Mouse (Mus musculus) heart, embryonic 11.5 days (tissue): ENCODE measurements at regions not wholly inside any gene's neighbourhood (a gene's known extent, or its start where the extent isn't known, plus 50 kb on each side); places are given as distances from the start of the nearest gene placed in this dataset.

Experiments used
- ATAC-seq: fragments of 200-750 bp; cut with Nextera tagmentation; replicated peaks from 2 replicates; pipeline ENCODE4 v1.8.0; 2017; ENCODE audit warnings: moderate library complexity; ENCODE audit not compliant: insufficient number of reproducible peaks, low FRiP score, low TSS enrichment
- H3K27ac ChIP-seq: fragments of 300-500 bp; sonication (generic); 2 replicates; pipeline ENCODE4 v1.5.1; 2014; ENCODE audit warnings: mild to moderate bottlenecking, low read depth, low read length
- H3K27me3 ChIP-seq: fragments of 300-500 bp; sonication (generic); 2 replicates; pipeline ENCODE4 v1.6.1; 2014; ENCODE audit warnings: mild to moderate bottlenecking, low read length, mixed read lengths; ENCODE audit not compliant: control insufficient read depth, insufficient read depth
- H3K36me3 ChIP-seq: fragments of 300-500 bp; sonication (generic); 2 replicates; pipeline ENCODE4 v1.6.1; 2014; ENCODE audit warnings: mild to moderate bottlenecking, low read length, moderate library complexity, mixed read lengths; ENCODE audit not compliant: control insufficient read depth, insufficient read depth
- H3K4me1 ChIP-seq: fragments of 300-500 bp; sonication (generic); 2 replicates; pipeline ENCODE4 v1.6.1; 2014; ENCODE audit warnings: low read length; ENCODE audit not compliant: control insufficient read depth, insufficient read depth
- H3K4me2 ChIP-seq: fragments of 300-500 bp; sonication (generic); 2 replicates; pipeline ENCODE4 v1.6.1; 2014; ENCODE audit warnings: mild to moderate bottlenecking, moderate library complexity
- H3K4me3 ChIP-seq: fragments of 300-500 bp; sonication (generic); 2 replicates; pipeline ENCODE4 v1.5.1; 2014; ENCODE audit warnings: low read depth, low read length
- H3K9ac ChIP-seq: fragments of 300-500 bp; sonication (generic); 2 replicates; pipeline ENCODE4 v1.6.1; 2014; ENCODE audit warnings: mild to moderate bottlenecking, low read depth, low read length, moderate library complexity
- H3K9me3 ChIP-seq: fragments of 300-500 bp; sonication (generic); replicated peaks from 2 replicates; pipeline ENCODE4 v1.6.1; 2016; ENCODE audit warnings: low read length; ENCODE audit not compliant: control insufficient read depth
- WGBS: fragments of 180-500 bp; shearing (Covaris S2); extraction: QIAGEN DNeasy Blood & Tissue Kit; methylation state at CpG from one replicate; pipeline ENCODE4 v1.1.7; 2014; ENCODE audit not compliant: insufficient replicate concordance; 5-methylcytosine and 5-hydroxymethylcytosine counted together

GRCm38 (mm10) chr9:85414391-85414790, 87.2 kb upstream of the Tent5a start:
- Histone ChIP-seq H3K27me3 (no peaks in the 10 kb centered on the region), H3K9me3 (no peaks in the 10 kb centered on the region), H3K4me3 (no peak overlapping the region), H3K36me3 (no peaks in the 10 kb centered on the region), H3K4me1 (peaks cover 16% of the 10 kb centered on the region), H3K4me2 (no peak overlapping the region), H3K27ac (no peak overlapping the region), H3K9ac (no peak overlapping the region)
- WGBS: 55% methylated on average over 1 of the region's 1 CpGs
- no peak for ATAC-seq

- Histone ChIP-seq H3K9me3 (no peaks in the 10 kb centered on the region), H3K36me3 (no peaks in the 10 kb centered on the region), H3K4me2 (no peak overlapping the region), H3K4me3 (no peak overlapping the region), H3K27me3 (no peaks in the 10 kb centered on the region), H3K9ac (no peak overlapping the region), H3K27ac (no peak overlapping the region), H3K4me1 (peaks cover 16% of the 10 kb centered on the region)
- ATAC-seq: no peak
- WGBS: 29% methylated on average over 1 of the region's 1 CpGs
Observed at GRCm38 (mm10) chr9:85413813-85414212, 86.7 kb upstream of the Tent5a start.

GRCm38 (mm10) chr9:85410643-85411296, 83.6 kb upstream of the Tent5a start:
- Histone ChIP-seq H3K4me1 (peaks cover 16% of the 10 kb centered on the region), H3K27me3 (no peaks in the 10 kb centered on the region), H3K36me3 (no peaks in the 10 kb centered on the region), H3K4me3 (0 out of 2 replicates have a peak overlapping the region, but pooled peaks have one; percentile 3), H3K9ac (no peak overlapping the region), H3K9me3 (no peaks in the 10 kb centered on the region), H3K27ac (peak overlapping the region; percentile 46), H3K4me2 (peak overlapping the region; percentile 39)
- peak; percentile 77 for ATAC-seq
- 19% methylated on average over 11 of the region's 11 CpGs for WGBS

GRCm38 (mm10) chr9:85409974-85410506, 82.9 kb upstream of the Tent5a start:
- Histone ChIP-seq H3K4me1 (peaks cover 16% of the 10 kb centered on the region), H3K27ac (peak overlapping the region; percentile 46), H3K9me3 (no peaks in the 10 kb centered on the region), H3K4me2 (peak overlapping the region; percentile 39), H3K9ac (no peak overlapping the region), H3K4me3 (no peak overlapping the region), H3K27me3 (no peaks in the 10 kb centered on the region), H3K36me3 (no peaks in the 10 kb centered on the region)
- WGBS: 28% methylated on average over 4 of the region's 4 CpGs
- no peak for ATAC-seq

GRCm38 (mm10) chr9:85408461-85408860, 81.3 kb upstream of the Tent5a start:
- no peak overlapping the region for H3K4me3 ChIP-seq
- peaks cover 16% of the 10 kb centered on the region for H3K4me1 ChIP-seq
- H3K4me2 ChIP-seq: no peak overlapping the region
- H3K27me3 ChIP-seq: no peaks in the 10 kb centered on the region
- H3K27ac ChIP-seq: no peak overlapping the region
- H3K36me3 ChIP-seq: no peaks in the 10 kb centered on the region
- WGBS: 82% methylated on average over 5 of the region's 5 CpGs
- H3K9me3 ChIP-seq: no peaks in the 10 kb centered on the region
- no peak overlapping the region for H3K9ac ChIP-seq
- ATAC-seq: no peak

GRCm38 (mm10) chr9:85407592-85407991, 80.4 kb upstream of the Tent5a start:
- Histone ChIP-seq H3K27me3 (no peaks in the 10 kb centered on the region), H3K9me3 (no peaks in the 10 kb centered on the region), H3K4me2 (no peak overlapping the region), H3K9ac (no peak overlapping the region), H3K4me3 (no peak overlapping the region), H3K36me3 (no peaks in the 10 kb centered on the region), H3K27ac (no peak overlapping the region), H3K4me1 (peaks cover 16% of the 10 kb centered on the region)
- WGBS: 100% methylated on average over 1 of the region's 1 CpGs
- no peak for ATAC-seq

- H3K27me3 ChIP-seq: no peaks in the 10 kb centered on the region
- 0 out of 2 replicates have a peak, but pooled peaks cover 5% of the 10 kb centered on the region for H3K4me1 ChIP-seq
- ATAC-seq: no peak
- H3K9ac ChIP-seq: no peak overlapping the region
- H3K4me2 ChIP-seq: no peak overlapping the region
- H3K4me3 ChIP-seq: no peak overlapping the region
- H3K36me3 ChIP-seq: no peaks in the 10 kb centered on the region
- 54% methylated on average over 1 of the region's 1 CpGs for WGBS
- no peaks in the 10 kb centered on the region for H3K9me3 ChIP-seq
- no peak overlapping the region for H3K27ac ChIP-seq
Observed at GRCm38 (mm10) chr9:85401736-85402135, 74.6 kb upstream of the Tent5a start.

GRCm38 (mm10) chr9:85400600-85401313, 73.6 kb upstream of the Tent5a start:
- H3K27ac ChIP-seq: no peak overlapping the region
- ATAC-seq: peak; percentile 65
- no peaks in the 10 kb centered on the region for H3K9me3 ChIP-seq
- 0 out of 2 replicates have a peak, but pooled peaks cover 5% of the 10 kb centered on the region for H3K4me1 ChIP-seq
- no peak overlapping the region for H3K9ac ChIP-seq
- H3K36me3 ChIP-seq: no peaks in the 10 kb centered on the region
- no peak overlapping the region for H3K4me3 ChIP-seq
- H3K27me3 ChIP-seq: no peaks in the 10 kb centered on the region
- 56% methylated on average over 12 of the region's 12 CpGs for WGBS
- peak overlapping the region; percentile 3; the same call in 1 of the 2 replicates for H3K4me2 ChIP-seq
